Mouse (Mus musculus): Measurements from ENCODE around the gene Gm14399. TPM values are rescaled to one million over a fixed set of nuclear protein-coding genes. Genes with fewer than 3 reads are reported as not detected.
"Not testable (repeated sequence)": the region's sequence is repeated elsewhere in the genome, so short reads cannot be mapped to it uniquely, and the experiment has no call there.

Gm14399 gene
- total and polyA plus RNA-seq, 3 experiments = 6.7 to 16.5 (median 6.9) TPM

DNA sequence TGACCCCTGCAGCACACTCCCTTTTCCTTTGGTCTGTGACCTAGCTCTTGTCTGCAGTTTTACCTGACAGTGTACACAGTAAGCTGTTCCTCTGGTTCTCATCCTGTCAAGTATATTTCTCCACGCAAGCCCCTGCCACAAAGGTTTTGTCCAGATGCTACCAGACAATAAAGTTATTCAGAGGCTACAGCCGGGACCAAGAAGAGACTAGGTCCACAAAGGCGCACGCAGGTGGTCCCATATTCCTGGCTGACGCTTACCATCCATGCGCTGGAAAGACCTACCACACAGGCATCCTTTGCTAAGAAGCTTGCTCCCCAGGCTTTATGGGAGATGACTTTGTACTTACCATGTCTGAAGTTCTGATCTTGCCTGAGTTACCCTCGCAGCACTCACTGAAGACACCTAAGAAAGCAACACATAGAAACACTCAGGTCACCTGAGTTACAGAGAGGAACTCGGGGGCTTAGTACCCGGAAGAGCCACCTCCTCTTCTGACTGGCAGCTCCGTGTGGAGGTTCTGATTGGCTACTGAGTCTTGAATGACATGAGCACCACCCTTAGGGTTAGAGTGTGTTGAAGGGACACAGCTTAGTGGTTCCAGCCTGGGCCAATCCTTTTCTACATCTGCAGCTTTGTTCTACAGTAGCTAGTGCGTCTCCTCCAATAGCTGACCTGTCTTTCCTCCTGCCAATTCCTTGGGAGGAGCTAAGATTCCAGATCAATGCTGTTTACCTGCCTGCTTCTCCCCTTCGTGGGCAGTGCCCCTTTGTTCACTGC is 33.8 kb upstream of the Gm14399 start, which contains the start of gene Gm14443:
TSS of gene Gm14443 (minus strand) at position 471 of the 780 bp plus-strand sequence.
- peaks cover 5 to 14% of the 10 kb centered on the region in 2 experiments; a peak in 3 of 4 replicates for H3K4me1 ChIP-seq (ENCODE audit: control insufficient read depth in 1 of 2, insufficient read depth in 2 of 2)
- H3K36me3 ChIP-seq (replicated peaks in 1 of 2; ENCODE audit: control insufficient read depth in 1 of 2, insufficient read depth in 1 of 2, low read length in 1 of 2); in situ Hi-C loops (cut with MboI; ENCODE audit: low pct_ligation_motif_present, low pct_unique_long_range_greater_than_20kb, low sequenced_read_pairs); H3K27me3 ChIP-seq (replicated peaks); H3K9me3 ChIP-seq (replicated peaks; ENCODE audit: low read length); dilution Hi-C loops (cut with MboI; ENCODE audit: extremely low pct_ligation_motif_present, extremely low pct_unique_long_range_greater_than_20kb, low sequenced_read_pairs); H3K27ac ChIP-seq (ENCODE audit: insufficient read depth, low read depth): not testable (repeated sequence)
- TF ChIP-seq TBP (conservative IDR thresholded peaks at IDR 0.05; ENCODE audit: low read depth, low read length) (peak; percentile 45; the same call in 1 of the 2 replicates), KAT2A (IDR thresholded peaks at IDR 0.05; ENCODE audit: insufficient replicate concordance, low read length) (0 out of 2 replicates have a peak, but pooled peaks have one; percentile 33), TCF12 (IDR thresholded peaks at IDR 0.05; ENCODE audit: low read depth, low read length) (peak; percentile 19; the same call in 1 of the 2 replicates), HCFC1 (IDR thresholded peaks at IDR 0.05; ENCODE audit: low read depth, low read length) (peak; percentile 71), CHD2 (IDR thresholded peaks at IDR 0.05; ENCODE audit: low read length) (peak; percentile 91), BHLHE40 (IDR thresholded peaks at IDR 0.05; ENCODE audit: low read depth, low read length) (peak; percentile 17; the same call in 1 of the 2 replicates), ZMIZ1 (IDR thresholded peaks at IDR 0.05; ENCODE audit: low read depth, low read length) (peak; percentile 51), ELF1 (IDR thresholded peaks at IDR 0.05; ENCODE audit: low read depth, low read length) (peak; percentile 89)
- peaks cover 15% of the 10 kb centered on the region for H3K79me2 ChIP-seq (replicated peaks; ENCODE audit: control insufficient read depth, extremely low read depth, insufficient read depth, poor library complexity, severe bottlenecking)
- H3K9ac ChIP-seq (ENCODE audit: insufficient read depth, low read depth) = peak within 1 kb of the TSS; percentile 67
- peak within 1 kb of the TSS; percentile 61 to 84 (median 64) for H3K4me3 ChIP-seq (replicated peaks in 1 of 3; ENCODE audit: low read depth in 2 of 3, low read length in 2 of 3, poor library complexity in 1 of 3)
- peak; percentile 93 for DNase-seq (ENCODE audit: extremely low read depth)
- peak within 1 kb of the TSS; percentile 90 for H3K4me2 ChIP-seq (ENCODE audit: insufficient read depth, low read depth, poor library complexity, severe bottlenecking)

DNA sequence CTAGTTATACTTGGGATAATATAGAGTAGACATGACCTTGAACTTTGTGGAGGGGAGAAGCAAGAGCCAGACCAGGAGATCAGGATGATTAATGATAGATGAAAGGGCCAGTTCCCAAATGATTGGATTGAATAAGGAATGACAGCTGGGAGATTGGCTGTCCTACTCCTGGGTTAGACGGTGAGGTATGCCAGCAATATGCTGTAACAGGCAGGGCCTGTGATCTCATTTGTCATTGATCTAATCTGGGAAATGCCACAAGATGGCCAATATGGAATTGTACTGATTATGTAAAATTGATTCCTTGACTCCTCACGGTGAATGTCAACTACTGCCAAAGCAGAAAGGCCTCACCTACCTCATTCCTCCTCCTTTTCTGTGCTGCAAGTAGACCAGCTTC is 32.2 kb upstream of the Gm14399 start:
- dilution Hi-C loops (cut with MboI; ENCODE audit: extremely low pct_ligation_motif_present, extremely low pct_unique_long_range_greater_than_20kb, low sequenced_read_pairs) = not testable (repeated sequence)

GRCm38 (mm10) chr2:175172906-175173595 is 31.2 kb upstream of the Gm14399 start:
- dilution Hi-C loops (cut with MboI; ENCODE audit: extremely low pct_ligation_motif_present, extremely low pct_unique_long_range_greater_than_20kb, low sequenced_read_pairs); in situ Hi-C loops (cut with MboI; ENCODE audit: low pct_ligation_motif_present, low pct_unique_long_range_greater_than_20kb, low sequenced_read_pairs); H3K27ac ChIP-seq (ENCODE audit: insufficient read depth, low read depth); H3K4me3 ChIP-seq (replicated peaks in 1 of 3; ENCODE audit: low read depth in 2 of 3, low read length in 2 of 3, poor library complexity in 1 of 3); DNase-seq (ENCODE audit: extremely low read depth); H3K27me3 ChIP-seq (replicated peaks); H3K4me2 ChIP-seq (ENCODE audit: insufficient read depth, low read depth, poor library complexity, severe bottlenecking); H3K9ac ChIP-seq (ENCODE audit: insufficient read depth, low read depth); H3K36me3 ChIP-seq (replicated peaks in 1 of 2; ENCODE audit: control insufficient read depth in 1 of 2, insufficient read depth in 1 of 2, low read length in 1 of 2); H3K9me3 ChIP-seq (replicated peaks; ENCODE audit: low read length): not testable (repeated sequence)
- Histone ChIP-seq H3K79me2 (replicated peaks; ENCODE audit: control insufficient read depth, extremely low read depth, insufficient read depth, poor library complexity, severe bottlenecking) (peaks cover 15% of the 10 kb centered on the region), H3K4me1 (ENCODE audit: control insufficient read depth in 1 of 2, insufficient read depth in 2 of 2) (peaks cover 5 to 14% of the 10 kb centered on the region in 2 experiments; a peak in 3 of 4 replicates)

More for the DNA sequence above, 32.2 kb upstream of the Gm14399 start:
- H3K36me3 ChIP-seq (replicated peaks in 1 of 2; ENCODE audit: control insufficient read depth in 1 of 2, insufficient read depth in 1 of 2, low read length in 1 of 2); H3K27ac ChIP-seq (ENCODE audit: insufficient read depth, low read depth); in situ Hi-C loops (cut with MboI; ENCODE audit: low pct_ligation_motif_present, low pct_unique_long_range_greater_than_20kb, low sequenced_read_pairs); H3K9me3 ChIP-seq (replicated peaks; ENCODE audit: low read length); H3K27me3 ChIP-seq (replicated peaks); H3K4me3 ChIP-seq (replicated peaks in 1 of 3; ENCODE audit: low read depth in 2 of 3, low read length in 2 of 3, poor library complexity in 1 of 3); H3K4me2 ChIP-seq (ENCODE audit: insufficient read depth, low read depth, poor library complexity, severe bottlenecking); DNase-seq (ENCODE audit: extremely low read depth); H3K9ac ChIP-seq (ENCODE audit: insufficient read depth, low read depth): not testable (repeated sequence)
- H3K79me2 ChIP-seq (replicated peaks; ENCODE audit: control insufficient read depth, extremely low read depth, insufficient read depth, poor library complexity, severe bottlenecking) = peaks cover 15% of the 10 kb centered on the region
- H3K4me1 ChIP-seq (ENCODE audit: control insufficient read depth in 1 of 2, insufficient read depth in 2 of 2) = peaks cover 5 to 14% of the 10 kb centered on the region in 2 experiments; a peak in 3 of 4 replicates

All from CH12.LX (cell line).